Mouse (Mus musculus) liver, embryonic 16.5 days (tissue): ENCODE data around the gene Vps33a. TPM values are rescaled to one million over a fixed set of nuclear protein-coding genes. Genes with fewer than 3 reads are reported as not detected.
A peak's percentile ranks its signal among the peaks of the same experiment; 100 is the strongest.

Experiments used
- ATAC-seq: fragments of 200-750 bp; cut with Nextera tagmentation; 2 replicates; pipeline ENCODE4 v1.8.0; 2017; ENCODE audit warnings: low read depth, mild to moderate bottlenecking, moderate number of reproducible peaks, moderate library complexity
- H3K27ac ChIP-seq: fragments of 300-500 bp; sonication (generic); 2 replicates; pipeline ENCODE4 v1.5.1; 2014; ENCODE audit warnings: mild to moderate bottlenecking, low read length
- H3K27me3 ChIP-seq: fragments of 300-500 bp; sonication (generic); 2 replicates; pipeline ENCODE4 v1.6.1; 2014; ENCODE audit warnings: low read depth, low read length, mixed read lengths; ENCODE audit not compliant: control insufficient read depth, insufficient read depth
- H3K36me3 ChIP-seq: fragments of 300-500 bp; sonication (generic); 2 replicates; pipeline ENCODE4 v1.6.1; 2014; ENCODE audit warnings: mild to moderate bottlenecking; ENCODE audit not compliant: control insufficient read depth, insufficient read depth
- H3K4me1 ChIP-seq: fragments of 300-500 bp; sonication (generic); 2 replicates; pipeline ENCODE4 v1.6.1; 2014; ENCODE audit warnings: low read depth, low read length, mixed read lengths; ENCODE audit not compliant: control insufficient read depth
- H3K4me2 ChIP-seq: fragments of 300-500 bp; sonication (generic); 2 replicates; pipeline ENCODE4 v1.6.1; 2014; ENCODE audit warnings: low read depth, low read length, mixed read lengths
- H3K4me3 ChIP-seq: fragments of 300-500 bp; sonication (generic); 2 replicates; pipeline ENCODE4 v1.5.1; 2014; ENCODE audit warnings: low read depth, mild to moderate bottlenecking, low read length
- H3K9ac ChIP-seq: fragments of 300-500 bp; sonication (generic); 2 replicates; pipeline ENCODE4 v1.6.1; 2014; ENCODE audit warnings: low read depth, low read length
- H3K9me3 ChIP-seq: fragments of 300-500 bp; sonication (generic); replicated peaks from 2 replicates; pipeline ENCODE4 v1.6.1; 2016; ENCODE audit warnings: low read length; ENCODE audit not compliant: control insufficient read depth
- WGBS: fragments of 180-500 bp; shearing (Covaris S2); extraction: QIAGEN DNeasy Blood & Tissue Kit; methylation state at CpG from one replicate; pipeline ENCODE4 v1.1.7; 2014; ENCODE audit not compliant: insufficient replicate concordance; 5-methylcytosine and 5-hydroxymethylcytosine counted together
- polyA plus RNA-seq: library from polyadenylated mRNA; unstranded; fragments of >200 nt; fragmentation: Nextera tagmentation; extraction: Ambion mirVana; gene quantifications from 2 replicates; pipeline ENCODE4 v1.2.1, GENCODE M21; 2015

Gene Vps33a
- polyA plus RNA-seq, result 19.6 and 20.0 TPM in 2 replicates

DNA sequence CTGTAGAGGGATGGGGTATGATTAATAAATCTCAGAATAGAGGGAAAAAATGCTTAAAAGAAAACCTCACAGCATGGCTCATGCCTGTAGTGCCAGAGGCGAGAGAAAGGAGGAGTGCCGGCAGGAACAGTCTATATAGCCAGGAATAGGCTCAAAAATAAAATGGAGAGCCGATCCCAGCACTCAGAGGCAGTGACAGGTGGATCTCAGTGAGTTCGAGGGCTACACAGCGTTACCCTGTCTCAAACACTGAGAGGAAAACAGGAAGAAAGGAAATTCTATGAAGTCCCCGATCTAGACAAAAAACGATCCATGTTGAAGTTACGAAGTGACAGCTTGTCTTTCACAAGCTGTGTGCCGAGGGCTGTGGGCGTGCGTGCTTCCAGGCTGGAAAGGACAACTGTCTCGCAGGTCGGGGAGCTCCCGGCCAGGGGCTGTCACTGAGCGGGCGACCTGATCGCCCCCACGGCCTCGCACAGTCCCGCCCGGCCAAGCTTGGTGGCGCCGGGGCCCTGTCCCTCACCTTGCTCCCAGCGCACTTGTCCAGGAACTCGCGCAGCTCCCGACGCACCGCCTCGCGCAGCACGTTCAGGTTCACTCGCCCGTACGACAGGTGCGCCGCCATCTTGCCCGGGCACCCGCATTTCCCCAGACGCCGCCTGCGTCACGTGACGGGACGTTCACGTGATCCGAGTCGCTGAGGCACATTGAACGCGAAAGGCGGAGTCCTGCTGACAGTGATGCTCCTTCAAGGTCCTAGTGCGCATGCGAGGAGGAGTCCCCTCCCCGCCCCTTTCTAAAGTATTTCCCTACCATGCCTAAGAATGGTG lies at the start of gene Vps33a:
TSS of gene Vps33a (minus strand) at position 682 of the 830 bp plus-strand sequence.
- under 1% methylated on average over 54 of the region's 54 CpGs for WGBS
- Histone ChIP-seq H3K9me3 (no peaks in the 10 kb centered on the region), H3K4me1 (peaks cover 16% of the 10 kb centered on the region), H3K9ac (peak within 1 kb of the TSS; percentile 95), H3K4me3 (peak within 1 kb of the TSS; percentile 97), H3K27me3 (no peaks in the 10 kb centered on the region), H3K36me3 (peaks cover 15% of the 10 kb centered on the region), H3K4me2 (peak within 1 kb of the TSS; percentile 97), H3K27ac (peak within 1 kb of the TSS; percentile 83)
- ATAC-seq, result peak; percentile 96

DNA sequence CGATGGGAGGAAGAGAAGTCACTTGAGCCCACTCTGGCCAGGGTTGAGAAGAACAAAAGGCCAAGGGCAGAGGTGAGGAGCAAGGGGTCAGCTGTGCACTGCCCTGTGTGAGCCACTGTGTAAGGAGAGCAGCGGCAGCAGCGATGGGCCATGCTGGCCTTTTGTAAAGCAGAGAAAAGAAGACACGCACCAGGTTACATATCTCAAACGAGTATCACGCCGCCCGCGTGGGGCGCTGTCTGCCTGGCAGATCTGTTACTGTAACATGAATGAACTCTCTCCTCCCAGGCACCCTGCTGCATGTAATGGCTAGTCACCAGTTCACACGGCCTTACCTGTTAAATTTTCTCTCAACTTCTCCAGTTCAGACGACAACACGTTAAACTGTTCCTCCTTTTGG lies 49.6 kb upstream of the Vps33a start:
- Histone ChIP-seq H3K27me3 (no peaks in the 10 kb centered on the region), H3K4me1 (no peaks in the 10 kb centered on the region), H3K9me3 (no peaks in the 10 kb centered on the region), H3K9ac (no peak overlapping the region), H3K4me2 (no peak overlapping the region), H3K27ac (no peak overlapping the region), H3K36me3 (peaks cover 7% of the 10 kb centered on the region; the same call in 1 of the 2 replicates), H3K4me3 (no peak overlapping the region)
- WGBS, result 81% methylated on average over 13 of the region's 13 CpGs
- no peak for ATAC-seq

GRCm38 (mm10) chr5:123618558-123618957 lies 45.7 kb upstream of the Vps33a start:
- H3K27me3 ChIP-seq, result no peaks in the 10 kb centered on the region
- no peak overlapping the region for H3K4me2 ChIP-seq
- peaks cover 13% of the 10 kb centered on the region for H3K36me3 ChIP-seq
- no peak overlapping the region for H3K27ac ChIP-seq
- H3K4me1 ChIP-seq, result no peaks in the 10 kb centered on the region
- H3K9ac ChIP-seq, result no peak overlapping the region
- H3K4me3 ChIP-seq, result no peak overlapping the region
- no peaks in the 10 kb centered on the region for H3K9me3 ChIP-seq
- ATAC-seq, result no peak
- WGBS, result 38% methylated on average over 2 of the region's 2 CpGs

- no peak overlapping the region for H3K4me3 ChIP-seq
- H3K4me1 ChIP-seq, result no peaks in the 10 kb centered on the region
- ATAC-seq, result no peak
- no peak overlapping the region for H3K27ac ChIP-seq
- WGBS, result 92% methylated on average over 24 of the region's 24 CpGs
- H3K9ac ChIP-seq, result no peak overlapping the region
- H3K36me3 ChIP-seq, result peaks cover 14% of the 10 kb centered on the region
- no peak overlapping the region for H3K4me2 ChIP-seq
- H3K27me3 ChIP-seq, result no peaks in the 10 kb centered on the region
- H3K9me3 ChIP-seq, result no peaks in the 10 kb centered on the region
These were observed 41.4 kb upstream of the Vps33a start for GRCm38 (mm10) chr5:123614246-123614645.

DNA sequence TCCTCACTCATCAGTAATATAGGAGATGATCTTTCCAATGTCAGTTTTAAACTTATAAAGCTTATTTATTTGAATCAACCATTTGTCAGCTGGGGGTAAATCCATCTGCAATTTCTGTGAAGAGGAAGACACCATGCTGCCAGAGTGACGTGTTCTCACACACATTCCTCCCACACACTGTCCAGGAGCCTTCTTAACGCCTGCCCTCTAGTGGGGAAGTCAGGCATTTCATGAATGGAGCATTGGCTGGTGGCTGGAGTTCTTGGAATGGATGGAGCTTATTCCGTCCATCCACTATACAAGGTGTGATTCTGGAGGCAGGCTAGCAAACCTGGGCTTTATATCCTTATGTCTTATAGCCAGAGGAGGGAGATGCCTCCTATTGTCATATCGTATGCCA lies 37.0 kb upstream of the Vps33a start:
- no peak overlapping the region for H3K9ac ChIP-seq
- no peak overlapping the region for H3K27ac ChIP-seq
- H3K36me3 ChIP-seq, result peaks cover 7% of the 10 kb centered on the region
- no peak for ATAC-seq
- no peaks in the 10 kb centered on the region for H3K4me1 ChIP-seq
- H3K27me3 ChIP-seq, result no peaks in the 10 kb centered on the region
- no peak overlapping the region for H3K4me2 ChIP-seq
- no peaks in the 10 kb centered on the region for H3K9me3 ChIP-seq
- WGBS, result 34% methylated on average over 4 of the region's 4 CpGs
- no peak overlapping the region for H3K4me3 ChIP-seq

DNA sequence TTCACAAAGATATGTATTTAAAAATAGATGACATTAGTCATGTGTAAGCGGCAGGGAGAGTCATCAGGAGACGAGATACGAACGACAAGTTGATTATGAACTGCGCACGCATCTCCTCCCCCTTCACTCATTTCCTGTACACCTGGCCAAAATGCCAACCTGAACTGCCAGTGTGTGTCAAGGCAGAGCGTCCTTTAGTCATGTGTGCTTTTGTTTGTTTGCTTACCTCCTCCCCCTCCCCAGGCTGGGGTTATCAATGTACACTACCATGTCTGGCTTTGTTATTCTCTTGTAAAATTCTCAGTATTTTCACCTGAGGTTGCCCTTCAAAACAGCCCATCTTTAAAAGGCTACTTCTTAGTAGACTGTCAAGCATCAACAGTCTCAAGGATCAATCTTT lies 36.6 kb upstream of the Vps33a start:
- Histone ChIP-seq H3K27ac (no peak overlapping the region), H3K27me3 (no peaks in the 10 kb centered on the region), H3K4me2 (no peak overlapping the region), H3K9ac (no peak overlapping the region), H3K4me1 (no peaks in the 10 kb centered on the region), H3K9me3 (no peaks in the 10 kb centered on the region), H3K36me3 (peaks cover 7% of the 10 kb centered on the region), H3K4me3 (no peak overlapping the region)
- 78% methylated on average over 7 of the region's 7 CpGs for WGBS
- no peak for ATAC-seq

DNA sequence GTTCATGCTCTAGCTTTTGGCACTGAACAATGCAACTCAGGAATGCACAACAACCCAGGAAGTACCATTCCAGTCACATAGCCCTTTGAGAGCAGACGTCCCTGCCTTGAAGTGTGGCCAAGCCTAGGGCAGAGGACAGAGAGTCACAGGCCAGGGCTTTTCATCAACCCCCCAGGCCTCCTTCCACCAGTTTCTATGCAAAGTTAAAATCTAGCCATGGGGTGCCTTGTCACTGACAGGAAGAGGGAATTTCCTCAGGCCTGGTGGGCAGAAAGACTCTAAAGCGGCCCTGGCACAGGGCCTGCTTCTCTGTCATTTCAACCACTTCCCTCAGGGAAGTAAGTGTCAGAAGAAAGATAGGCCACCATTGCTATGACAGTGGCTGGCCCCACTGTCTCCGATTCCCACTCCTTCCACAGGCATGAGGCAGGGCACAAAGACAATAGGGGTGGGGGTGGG lies 34.4 kb upstream of the Vps33a start:
- no peak overlapping the region for H3K4me3 ChIP-seq
- no peak overlapping the region for H3K27ac ChIP-seq
- H3K4me2 ChIP-seq, result no peak overlapping the region
- H3K9me3 ChIP-seq, result no peaks in the 10 kb centered on the region
- 63% methylated on average over 3 of the region's 3 CpGs for WGBS
- H3K27me3 ChIP-seq, result no peaks in the 10 kb centered on the region
- H3K9ac ChIP-seq, result no peak overlapping the region
- H3K4me1 ChIP-seq, result no peaks in the 10 kb centered on the region
- H3K36me3 ChIP-seq, result peaks cover 7% of the 10 kb centered on the region
- peak; percentile 41; the same call in 1 of the 2 replicates for ATAC-seq

DNA sequence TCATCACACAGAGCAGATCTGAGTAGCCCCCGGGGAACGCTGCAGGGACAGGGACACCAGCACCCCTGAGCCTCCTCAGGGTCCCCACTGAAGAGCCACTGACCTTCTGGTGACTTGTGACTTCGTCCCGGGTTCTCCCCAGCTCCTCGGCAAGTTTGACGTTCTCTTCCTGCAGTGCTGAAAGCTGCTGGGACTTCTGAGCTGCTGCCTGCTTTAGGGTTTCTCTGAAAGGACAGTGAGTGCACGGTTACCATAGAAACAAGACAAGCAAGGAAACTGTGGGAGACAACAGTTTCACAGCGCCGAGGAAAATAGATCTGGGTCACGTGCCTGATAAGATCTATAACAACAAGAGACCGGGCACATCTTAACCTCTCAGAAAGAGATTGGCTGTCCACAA lies 30.7 kb upstream of the Vps33a start:
- WGBS, result 32% methylated on average over 11 of the region's 11 CpGs
- no peak for ATAC-seq

GRCm38 (mm10) chr5:123602174-123602573 lies 29.3 kb upstream of the Vps33a start:
- WGBS, result 59% methylated on average over 6 of the region's 6 CpGs

More for the DNA sequence above, 30.7 kb upstream of the Vps33a start:
- H3K4me3 ChIP-seq, result no peak overlapping the region
- H3K4me1 ChIP-seq, result no peaks in the 10 kb centered on the region
- no peaks in the 10 kb centered on the region for H3K9me3 ChIP-seq
- H3K27ac ChIP-seq, result no peak overlapping the region
- H3K9ac ChIP-seq, result no peak overlapping the region
- no peak overlapping the region for H3K4me2 ChIP-seq
- peaks cover 3% of the 10 kb centered on the region; the same call in 1 of the 2 replicates for H3K36me3 ChIP-seq
- no peaks in the 10 kb centered on the region for H3K27me3 ChIP-seq

More at GRCm38 (mm10) chr5:123602174-123602573, 29.3 kb upstream of the Vps33a start:
- H3K9me3 ChIP-seq, result no peaks in the 10 kb centered on the region
- no peak overlapping the region for H3K27ac ChIP-seq
- H3K9ac ChIP-seq, result no peak overlapping the region
- no peak overlapping the region for H3K4me3 ChIP-seq
- no peaks in the 10 kb centered on the region for H3K4me1 ChIP-seq
- H3K36me3 ChIP-seq, result peaks cover 3% of the 10 kb centered on the region; the same call in 1 of the 2 replicates
- no peak for ATAC-seq
- no peaks in the 10 kb centered on the region for H3K27me3 ChIP-seq
- no peak overlapping the region for H3K4me2 ChIP-seq
